In genomic region chr11:21308119-21308518, GRCm38 (mm10) we compare ENCODE assay signal across 9 mouse cellular contexts.
DNase-seq lines count a peak whose midpoint lies in the region; ATAC-seq and TF ChIP-seq lines count a peak whose summit lies in the region.
"Had no signal": no experiment of that assay in that cellular context is flagged by ENCODE, and none has a peak within 500 bp of the region (broad histone marks: within the 10 kb centered on the region; RNA-seq: fewer than 3 reads in every experiment).

No protein-coding gene starts in this region.

- no peak for ATAC-seq in heart, embryonic 12.5 days (ENCODE audit: insufficient number of reproducible peaks, low FRiP score)
- no peak for ATAC-seq in liver, postnatal 0 days
- ATAC-seq in erythroid progenitor cell, adult 5-6 weeks (replicated peaks; ENCODE audit: low FRiP score, poor library complexity, severe bottlenecking): no peak; the same call in 1 of the 2 replicates

- peak; percentile 32 for DNase-seq in heart, postnatal 4 days
- peak; percentile 28 to 37 for DNase-seq in B cell, adult 2 months
- peak; percentile 17 to 51 for DNase-seq in adrenal gland, postnatal 36 days
- DNase-seq in liver, postnatal 0 days: no peak
- no peak for DNase-seq in frontal cortex, postnatal 14 days (ENCODE audit: low spot score in 2 of 2)
- no peak for DNase-seq in testis, postnatal 14 days (ENCODE audit: low spot score)

- H3K36me3 ChIP-seq in heart, embryonic 12.5 days: peaks cover 32% of the 10 kb centered on the region
- H3K36me3 ChIP-seq in liver, postnatal 0 days (replicated peaks; ENCODE audit: insufficient read depth, low read length): peaks cover 44% of the 10 kb centered on the region

- peaks cover 6% of the 10 kb centered on the region for H3K4me1 ChIP-seq in heart, embryonic 12.5 days (replicated peaks)
- no peaks in the 10 kb centered on the region for H3K4me1 ChIP-seq in liver, postnatal 0 days (ENCODE audit: insufficient read depth)
- H3K4me1 ChIP-seq: lung, embryonic 15.5 days had no signal

- no peak overlapping the region for H3K27ac ChIP-seq in heart, embryonic 12.5 days (ENCODE audit: poor library complexity, severe bottlenecking)
- no peak overlapping the region for H3K27ac ChIP-seq in liver, postnatal 0 days (ENCODE audit: low read depth)
- H3K27ac ChIP-seq: lung, embryonic 15.5 days had no signal

- no peak overlapping the region for H3K4me2 ChIP-seq in heart, embryonic 12.5 days
- H3K4me2 ChIP-seq in liver, postnatal 0 days (ENCODE audit: low read depth, low read length): no peak overlapping the region
- H3K4me2 ChIP-seq: lung, embryonic 15.5 days had no signal

- H3K4me3 ChIP-seq in heart, embryonic 12.5 days: no peak overlapping the region
- no peak overlapping the region for H3K4me3 ChIP-seq in liver, postnatal 0 days (ENCODE audit: low read depth, low read length)
- H3K4me3 ChIP-seq: lung, embryonic 15.5 days had no signal

- no peak overlapping the region for H3K9ac ChIP-seq in heart, embryonic 12.5 days
- H3K9ac ChIP-seq in liver, postnatal 0 days (replicated peaks): no peak overlapping the region
- H3K9ac ChIP-seq: lung, embryonic 15.5 days had no signal

- WGBS in heart, embryonic 12.5 days: 84% methylated on average over 5 of the region's 5 CpGs
- 67% methylated on average over 5 of the region's 5 CpGs for WGBS in liver, postnatal 0 days (ENCODE audit: insufficient replicate concordance)

- peak; percentile 70 for TF ChIP-seq CTCF in liver, postnatal 0 days (IDR thresholded peaks at IDR 0.05; ENCODE audit: low read depth)

- no peaks in the 10 kb centered on the region for H3K9me3 ChIP-seq in heart, embryonic 12.5 days (replicated peaks)
- no peaks in the 10 kb centered on the region for H3K9me3 ChIP-seq in liver, postnatal 0 days (ENCODE audit: low read length)
- H3K9me3 ChIP-seq: lung, embryonic 15.5 days had no signal

- H3K27me3 ChIP-seq in heart, embryonic 12.5 days (replicated peaks): no peaks in the 10 kb centered on the region
- H3K27me3 ChIP-seq in liver, postnatal 0 days (ENCODE audit: insufficient read depth, low read length): no peaks in the 10 kb centered on the region
- H3K27me3 ChIP-seq: lung, embryonic 15.5 days had no signal

- TF ChIP-seq EP300 in liver, postnatal 0 days (IDR thresholded peaks at IDR 0.05; ENCODE audit: low read depth): no peak

Comparison
In these comparisons a context has a peak if more than half of its experiments do, and no peak if none do; other contexts are left out.
1. DNase-seq: peak in heart, postnatal 4 days (single experiment), B cell, adult 2 months (2 of 2) and adrenal gland, postnatal 36 days (2 of 2); none in liver, postnatal 0 days (single experiment), frontal cortex, postnatal 14 days (0 of 2) and testis, postnatal 14 days (single experiment).